8 mouse cellular contexts compared by ENCODE assay signal in the genomic region with DNA sequence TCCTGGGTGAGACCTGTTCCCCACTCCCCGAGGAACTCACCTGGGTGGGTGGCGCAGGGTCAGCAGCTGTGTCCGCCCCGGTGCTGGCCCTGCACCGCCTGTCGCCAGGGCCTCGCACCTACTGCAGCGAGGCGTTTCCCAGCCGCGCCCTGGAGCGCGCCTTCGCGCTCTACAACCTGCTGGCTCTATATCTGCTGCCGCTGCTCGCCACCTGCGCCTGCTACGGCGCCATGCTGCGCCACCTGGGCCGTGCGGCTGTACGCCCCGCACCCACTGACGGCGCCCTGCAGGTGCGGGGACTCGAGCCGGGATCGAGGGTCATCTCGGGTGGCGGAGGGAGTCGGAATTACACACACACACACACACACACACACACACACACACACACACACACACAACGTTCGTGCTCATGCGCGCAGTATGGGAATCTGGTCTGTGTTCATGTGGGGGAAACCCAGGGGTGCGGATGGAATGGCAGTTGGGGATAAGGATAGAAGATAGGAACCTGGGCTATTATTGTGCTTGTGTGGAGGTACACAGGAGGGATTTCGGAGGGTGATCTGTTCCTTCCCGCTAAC. TPM values are rescaled to one million over a fixed set of nuclear protein-coding genes. Genes with fewer than 3 reads are reported as not detected.
DNase-seq lines count a peak whose midpoint lies in the region; ATAC-seq and TF ChIP-seq lines count a peak whose summit lies in the region.

Gene R3hdm4 (minus strand): TSS at position 251 of the 578 bp plus-strand sequence.

- WGBS in lung, postnatal 0 days, result 6% methylated on average over 27 of the region's 41 CpGs
- WGBS in large intestine, adult 2 months, result 10% methylated on average over 41 of the region's 41 CpGs
- 4% methylated on average over 40 of the region's 41 CpGs for WGBS in midbrain, embryonic 12.5 days

- peaks cover 35% of the 10 kb centered on the region for H3K27me3 ChIP-seq in lung, postnatal 0 days (replicated peaks; ENCODE audit: insufficient read depth, low read length)
- peaks cover 76% of the 10 kb centered on the region for H3K27me3 ChIP-seq in midbrain, embryonic 12.5 days

- peaks cover 19% of the 10 kb centered on the region; the same call in 1 of the 2 replicates for H3K4me1 ChIP-seq in lung, postnatal 0 days (ENCODE audit: insufficient read depth, low read depth, low read length)
- H3K4me1 ChIP-seq in midbrain, embryonic 12.5 days, result peaks cover 48% of the 10 kb centered on the region

- H3K4me3 ChIP-seq in lung, postnatal 0 days (ENCODE audit: low read depth, low read length), result no peak within 1 kb of the TSS
- peak within 1 kb of the TSS; percentile 27 for H3K4me3 ChIP-seq in midbrain, embryonic 12.5 days

- ATAC-seq in lung, postnatal 0 days, result no peak
- ATAC-seq in midbrain, embryonic 12.5 days (ENCODE audit: low FRiP score, low read depth), result no peak

- no peaks in the 10 kb centered on the region for H3K9me3 ChIP-seq in lung, postnatal 0 days (ENCODE audit: low read length)
- H3K9me3 ChIP-seq in midbrain, embryonic 12.5 days, result no peaks in the 10 kb centered on the region

- no peak within 1 kb of the TSS for H3K9ac ChIP-seq in lung, postnatal 0 days (replicated peaks; ENCODE audit: low read depth)
- H3K9ac ChIP-seq in midbrain, embryonic 12.5 days (replicated peaks), result 0 out of 2 replicates have a peak within 1 kb of the TSS, but pooled peaks have one; percentile 17

- no peak for TF ChIP-seq CTCF in lung, postnatal 0 days (IDR thresholded peaks at IDR 0.05)
- TF ChIP-seq CTCF in brain, embryonic 14.5 days (IDR thresholded peaks at IDR 0.05; ENCODE audit: borderline replicate concordance, extremely low read depth, insufficient read depth, insufficient read length), result no peak

- no peak for TF ChIP-seq POLR2A in brain, embryonic 14.5 days (IDR thresholded peaks at IDR 0.05; ENCODE audit: borderline replicate concordance, extremely low read depth, insufficient read depth, insufficient read length, poor library complexity, severe bottlenecking)

- H3K4me2 ChIP-seq in lung, postnatal 0 days (replicated peaks; ENCODE audit: low read depth, low read length), result peak within 1 kb of the TSS; percentile 27; the same call in 1 of the 2 replicates
- peak within 1 kb of the TSS; percentile 42 for H3K4me2 ChIP-seq in midbrain, embryonic 12.5 days (replicated peaks)

- no peak for DNase-seq in lung, postnatal 0 days (ENCODE audit: low spot score)
- DNase-seq in lung, postnatal 14 days, result no peak
- no peak for DNase-seq in brain, embryonic 14.5 days (ENCODE audit: low read depth)
- DNase-seq in gastrocnemius, postnatal 4 days (ENCODE audit: low spot score in 2 of 2), result no peak
- DNase-seq in large intestine, adult 2 months (ENCODE audit: low read depth, low spot score), result no peak
- DNase-seq in right cerebral cortex, postnatal 36 days (ENCODE audit: low spot score in 2 of 2), result no peak
- DNase-seq in embryo, embryonic 9.5 days (ENCODE audit: extremely low spot score), result no peak

- H3K27ac ChIP-seq in lung, postnatal 0 days (ENCODE audit: low read length), result no peak within 1 kb of the TSS
- no peak within 1 kb of the TSS for H3K27ac ChIP-seq in midbrain, embryonic 12.5 days (replicated peaks)

- no peaks in the 10 kb centered on the region for H3K36me3 ChIP-seq in lung, postnatal 0 days (ENCODE audit: insufficient read depth, low read length)
- H3K36me3 ChIP-seq in midbrain, embryonic 12.5 days, result no peaks in the 10 kb centered on the region

- no peak for TF ChIP-seq EP300 in lung, postnatal 0 days (IDR thresholded peaks at IDR 0.05)

RNA-seq across cellular contexts. Expression of gene R3hdm4, which starts in this region (rescaled TPM):
- 123 and 129 TPM in 2 replicates for polyA plus RNA-seq in lung, postnatal 0 days (2015; fragmentation: Nextera tagmentation; extraction: Ambion mirVana)
- 195 and 197 TPM in 2 replicates for polyA plus RNA-seq in brain, embryonic 14.5 days (2012; rRNA removed)
- total RNA-seq in gastrocnemius, postnatal 4 days (2021), result 100 to 1,000 TPM in 1 of 2 experiments, 10 to 100 TPM in 1; 97.9 to 102 TPM
- 92.4 and 94.6 TPM in 2 replicates for polyA plus RNA-seq in large intestine, adult 2 months (2012; rRNA removed)
- polyA plus RNA-seq in midbrain, embryonic 12.5 days (2016; fragmentation: Nextera tagmentation; extraction: Ambion mirVana), result 157 and 167 TPM in 2 replicates
